Mouse (Mus musculus): ENCODE data around the gene Vil1. TPM values are rescaled to one million over a fixed set of nuclear protein-coding genes. Genes with fewer than 3 reads are reported as not detected.

The Vil1 gene
- total and polyA plus RNA-seq, 3 experiments = 0.04 TPM; not detected in 1

DNA sequence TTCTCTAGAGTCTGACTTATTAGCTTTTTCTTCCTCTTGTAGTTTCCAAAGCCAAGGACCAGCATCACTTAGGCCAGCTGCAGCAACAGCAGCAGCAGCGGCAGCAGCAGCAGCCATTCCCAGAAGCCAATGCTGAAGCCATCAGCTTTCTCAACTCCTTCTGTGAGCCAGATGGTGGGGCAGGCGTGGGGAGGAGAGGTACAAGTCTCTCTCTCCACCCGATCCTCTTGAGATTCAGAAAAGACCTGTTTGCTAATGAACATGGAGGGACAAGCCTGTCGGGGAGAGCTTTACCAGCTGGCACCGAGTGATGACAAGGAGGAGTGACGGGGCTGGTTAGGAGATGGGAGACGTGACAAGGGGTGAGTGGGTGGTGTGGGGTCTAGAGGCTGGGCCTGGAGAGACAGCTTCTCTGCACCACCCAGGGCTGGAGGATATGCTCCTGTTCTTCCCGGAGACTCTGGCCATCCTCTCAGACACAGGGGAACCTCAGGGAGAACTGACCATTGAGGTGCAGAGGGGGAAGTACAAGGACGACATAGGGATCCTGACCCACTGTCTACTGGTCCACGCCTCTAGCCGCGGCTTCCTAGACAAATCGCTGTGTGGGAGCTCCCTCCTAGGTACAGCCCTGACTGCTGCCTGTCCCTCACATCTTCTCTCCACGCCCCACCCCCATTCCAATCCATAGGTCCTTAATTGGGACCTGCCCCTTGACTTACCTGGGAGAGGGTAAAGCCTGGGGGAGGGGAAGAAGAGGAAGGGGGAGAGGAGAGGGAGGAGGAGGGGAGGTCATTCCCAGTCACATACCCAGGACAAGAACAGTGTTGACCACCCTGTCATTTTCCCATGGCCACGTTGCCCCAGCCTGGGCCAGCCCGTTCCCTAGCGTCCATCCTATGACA, 46.6 kb upstream of the Vil1 start:
- Histone ChIP-seq H3K9ac (ENCODE audit: control insufficient read depth, low read depth, low read length, poor library complexity, severe bottlenecking) (no peak overlapping the region), H3K9me3 (replicated peaks; ENCODE audit: insufficient read depth, low read length) (no peaks in the 10 kb centered on the region), H3K27me3 (ENCODE audit: control insufficient read depth in 1 of 2, insufficient read depth in 2 of 2, low read length in 2 of 2) (no peaks in the 10 kb centered on the region), H3K79me2 (ENCODE audit: control insufficient read depth, insufficient read depth, low read length, poor library complexity) (no peaks in the 10 kb centered on the region), H3K27ac (ENCODE audit: control insufficient read depth, low read depth, low read length) (no peak overlapping the region), H3K4me1 (ENCODE audit: control insufficient read depth in 1 of 2, insufficient read depth in 2 of 2, low read length in 2 of 2) (peaks cover 0 to 1% of the 10 kb centered on the region in 2 experiments; a peak in 1 of 4 replicates), H3K4me3 (ENCODE audit: control insufficient read depth in 1 of 2, insufficient read depth in 1 of 2, low read depth in 2 of 2, low read length in 2 of 2) (no peak overlapping the region), H3K36me3 (ENCODE audit: control insufficient read depth in 1 of 2, insufficient read depth in 2 of 2, low read length in 2 of 2) (no peaks in the 10 kb centered on the region)
- TF ChIP-seq TBP (IDR thresholded peaks at IDR 0.05; ENCODE audit: low read depth, low read length) (no peak), ZNF384 (IDR thresholded peaks at IDR 0.05; ENCODE audit: low read depth, low read length) (no peak), EP300 (IDR thresholded peaks at IDR 0.05; ENCODE audit: low read depth in 1 of 2, low read length in 2 of 2) (no peak), JUND (IDR thresholded peaks at IDR 0.05; ENCODE audit: low read depth, low read length) (no peak), RCOR1 (IDR thresholded peaks at IDR 0.05; ENCODE audit: low read depth, low read length) (no peak), MAFK (IDR thresholded peaks at IDR 0.05; ENCODE audit: borderline replicate concordance, low read depth, low read length) (no peak), MYB (IDR thresholded peaks at IDR 0.05; ENCODE audit: low read depth, low read length) (no peak), NRF1 (IDR thresholded peaks at IDR 0.05; ENCODE audit: insufficient read depth, low read depth, low read length, poor library complexity, severe bottlenecking) (no peak), GABPA (IDR thresholded peaks at IDR 0.05; ENCODE audit: low read depth, low read length) (no peak)
- DNase-seq (ENCODE audit: low read depth, low spot score) = no peak

DNA sequence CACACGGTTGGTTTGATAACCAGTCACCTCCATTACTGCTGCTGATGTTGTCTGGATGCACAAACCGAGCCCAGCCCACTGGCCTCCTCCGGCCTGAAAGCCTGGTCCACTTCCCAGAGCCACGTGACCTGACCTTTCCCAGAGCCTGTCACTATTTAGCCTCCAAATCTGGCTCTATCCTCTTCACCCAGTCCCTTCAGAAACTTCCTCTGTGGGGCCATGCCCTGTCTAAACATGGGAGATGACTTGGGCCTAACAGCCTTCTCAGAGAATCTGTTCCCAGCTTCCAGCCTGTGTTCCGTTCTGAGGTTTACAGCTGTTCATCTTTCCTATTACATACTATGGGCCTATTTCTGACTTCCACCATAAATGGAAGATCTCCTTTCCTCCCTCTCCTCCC, 45.7 kb upstream of the Vil1 start:
- Histone ChIP-seq H3K9ac (ENCODE audit: control insufficient read depth, low read depth, low read length, poor library complexity, severe bottlenecking) (no peak overlapping the region), H3K4me1 (ENCODE audit: control insufficient read depth in 1 of 2, insufficient read depth in 2 of 2, low read length in 2 of 2) (peaks cover 0 to 5% of the 10 kb centered on the region in 2 experiments; a peak in 2 of 4 replicates), H3K4me3 (ENCODE audit: control insufficient read depth in 1 of 2, insufficient read depth in 1 of 2, low read depth in 2 of 2, low read length in 2 of 2) (no peak overlapping the region), H3K9me3 (replicated peaks; ENCODE audit: insufficient read depth, low read length) (no peaks in the 10 kb centered on the region), H3K27ac (ENCODE audit: control insufficient read depth, low read depth, low read length) (no peak overlapping the region), H3K79me2 (ENCODE audit: control insufficient read depth, insufficient read depth, low read length, poor library complexity) (no peaks in the 10 kb centered on the region), H3K27me3 (ENCODE audit: control insufficient read depth in 1 of 2, insufficient read depth in 2 of 2, low read length in 2 of 2) (no peaks in the 10 kb centered on the region), H3K36me3 (ENCODE audit: control insufficient read depth in 1 of 2, insufficient read depth in 2 of 2, low read length in 2 of 2) (no peaks in the 10 kb centered on the region)
- TF ChIP-seq ZNF384 (IDR thresholded peaks at IDR 0.05; ENCODE audit: low read depth, low read length) = no peak
- TF ChIP-seq RCOR1 (IDR thresholded peaks at IDR 0.05; ENCODE audit: low read depth, low read length) = no peak
- no peak for TF ChIP-seq CTCF (IDR thresholded peaks at IDR 0.05 in 2 of 3, conservative IDR thresholded peaks at IDR 0.05 in 1 of 3; ENCODE audit: control insufficient read depth in 1 of 3, insufficient read depth in 1 of 3, low read depth in 2 of 3, low read length in 3 of 3, poor library complexity in 1 of 3, severe bottlenecking in 1 of 3)
- no peak for TF ChIP-seq SIN3A (IDR thresholded peaks at IDR 0.05; ENCODE audit: low read length)
- no peak for TF ChIP-seq CHD1 (IDR thresholded peaks at IDR 0.05; ENCODE audit: low read depth, low read length)
- no peak for TF ChIP-seq MXI1 (IDR thresholded peaks at IDR 0.05; ENCODE audit: low read depth, low read length)
- TF ChIP-seq KAT2A (conservative IDR thresholded peaks at IDR 0.05; ENCODE audit: low read depth, low read length) = no peak
- TF ChIP-seq MYB (IDR thresholded peaks at IDR 0.05; ENCODE audit: low read depth, low read length) = no peak
- TF ChIP-seq POLR2A (IDR thresholded peaks at IDR 0.05; ENCODE audit: control insufficient read depth in 1 of 2, insufficient read depth in 1 of 2, low read depth in 1 of 2, low read length in 2 of 2, poor library complexity in 1 of 2) = no peak
- no peak for DNase-seq (ENCODE audit: low read depth, low spot score)

Measured in MEL (cell line).